Mouse (Mus musculus) left cerebral cortex, adult 18-20 months (tissue): ENCODE measurements around the gene Cdk12. TPM values are rescaled to one million over a fixed set of nuclear protein-coding genes. Genes with fewer than 3 reads are reported as not detected.

Experiments
- DNase-seq, 2 experiments: peaks; one replicate each; pipeline ENCODE4 v3.0.0; 2021 to 2022; ENCODE audit warnings: low spot score in 2 of 2, mixed read lengths in 1 of 2
- total RNA-seq, 2 experiments: library from RNA; stranded (reverse); gene quantifications; 2 replicates each; pipeline ENCODE4 v1.2.3; 2021

The Cdk12 gene
- total RNA-seq, 2 experiments from 2014 or later: 34.9 to 36.2 TPM

DNA sequence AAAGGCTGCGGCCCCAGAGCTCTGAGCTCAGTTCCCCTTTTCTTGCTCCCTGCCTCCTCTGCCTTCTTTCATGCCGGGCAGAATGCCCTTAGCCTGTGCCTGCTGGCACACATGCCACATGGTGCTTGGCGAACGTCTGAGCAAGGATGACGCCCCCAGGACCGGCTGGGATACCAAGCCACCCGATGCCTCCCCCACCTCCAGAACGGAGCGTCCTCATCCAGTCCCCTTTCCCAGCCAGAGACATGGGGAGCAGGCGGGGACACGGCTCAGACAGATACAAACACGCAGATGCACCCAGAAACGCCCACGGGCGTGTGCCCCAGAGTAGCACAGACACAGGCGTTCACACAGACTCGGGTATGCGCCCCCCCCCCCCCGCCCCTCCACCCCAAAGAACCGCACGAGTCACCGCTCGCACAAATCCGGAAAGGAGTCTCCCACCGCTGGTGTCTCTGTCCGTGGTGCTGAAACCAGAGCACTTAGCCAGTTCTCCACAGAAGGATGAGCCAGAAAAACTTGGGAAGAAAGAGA is 111.0 kb downstream of the Cdk12 start:
- DNase-seq: peak; percentile 72 to 83

DNA sequence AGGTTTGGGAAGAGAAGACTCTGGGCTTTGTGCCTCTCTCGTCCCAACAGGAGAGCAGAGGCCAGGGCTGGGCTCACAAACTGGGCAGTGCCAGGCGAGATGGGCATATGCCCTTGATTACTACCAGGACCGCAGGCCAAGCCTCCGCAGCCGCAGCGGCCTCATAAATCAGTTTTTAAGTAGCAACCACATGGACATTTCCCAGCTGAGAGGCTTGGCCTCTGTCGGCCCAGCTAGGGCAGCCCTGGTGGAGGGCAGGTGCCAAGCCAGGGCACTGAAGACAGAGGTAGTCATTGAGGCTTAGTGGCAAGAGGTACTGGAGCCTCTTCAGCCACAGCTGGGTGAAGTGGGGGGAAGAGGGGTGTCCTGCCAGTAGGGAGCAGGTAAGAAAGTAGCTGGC is 114.6 kb downstream of the Cdk12 start:
- DNase-seq: no peak

DNA sequence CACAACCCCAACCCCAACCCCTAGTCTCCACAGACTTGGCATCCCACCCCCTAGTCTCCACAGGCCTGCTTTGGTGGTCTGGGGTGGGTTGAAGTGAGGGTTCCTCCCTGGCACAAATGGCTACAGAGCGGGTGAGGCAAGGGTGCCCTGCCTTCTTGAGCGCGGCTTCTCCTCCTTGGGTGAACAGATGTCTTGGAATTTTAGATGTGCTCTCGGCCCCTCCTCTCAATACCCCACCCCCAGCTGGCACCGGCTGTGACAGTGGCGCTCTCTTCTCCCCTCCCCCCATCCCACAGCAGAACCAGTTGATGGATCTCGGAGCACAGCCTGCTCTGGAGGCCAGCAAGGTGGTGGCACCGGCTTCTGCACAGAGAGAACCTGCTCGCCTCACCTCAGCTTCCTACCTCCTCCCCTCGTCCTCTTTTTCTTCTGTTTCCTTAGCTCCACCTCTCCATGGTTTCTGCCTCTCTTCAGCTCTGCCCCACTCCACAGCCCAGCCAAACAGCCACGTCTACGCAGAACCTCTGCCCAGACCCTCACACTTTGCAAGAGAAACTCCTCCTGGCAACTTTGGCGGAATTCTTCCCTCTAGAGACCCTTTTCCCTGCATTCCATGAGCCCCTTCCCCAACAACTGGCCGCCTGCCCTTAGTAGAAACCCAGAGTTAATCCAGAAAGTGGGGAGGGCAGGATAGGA is 115.7 kb downstream of the Cdk12 start:
- DNase-seq: peak in 1 of 2 experiments; percentile 25

DNA sequence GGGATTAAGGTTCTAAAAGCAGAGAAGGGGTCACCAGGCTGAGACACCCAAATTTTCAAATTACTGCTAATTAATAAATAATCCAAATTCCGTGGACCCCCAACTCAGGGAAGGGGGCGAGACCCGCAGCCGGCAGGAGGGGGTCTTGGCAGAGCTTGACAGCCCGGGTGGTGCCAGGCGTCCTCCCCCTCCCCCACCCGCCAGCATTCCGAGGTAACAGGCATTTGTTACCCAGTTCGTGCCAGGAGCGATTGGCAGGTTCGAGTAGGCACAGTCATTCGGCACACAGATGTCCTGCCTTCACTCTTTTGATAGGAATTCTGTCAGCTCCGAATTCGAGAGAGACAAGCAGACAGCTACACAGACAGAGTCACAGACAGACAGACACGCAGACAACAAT is 116.3 kb downstream of the Cdk12 start:
- DNase-seq: no peak

DNA sequence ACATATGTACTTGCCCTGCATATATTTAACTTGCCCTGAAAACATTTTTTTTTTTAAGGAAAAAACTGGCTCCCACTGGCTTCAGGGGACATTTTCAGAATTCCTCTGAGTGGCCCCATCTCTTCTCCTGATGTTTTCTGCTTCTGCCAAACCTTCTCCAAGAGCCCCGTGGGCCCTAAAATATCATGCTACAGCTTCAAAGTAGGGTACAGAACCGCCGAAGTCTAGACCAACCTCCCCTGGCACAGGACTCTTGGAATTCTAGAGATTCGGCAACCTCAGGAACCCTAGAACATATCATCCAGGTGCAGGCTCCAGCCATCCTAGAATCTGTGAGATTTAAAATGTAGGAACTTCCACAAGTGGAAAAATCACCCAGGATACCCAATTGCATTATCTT is 116.7 kb downstream of the Cdk12 start:
- DNase-seq: no peak

DNA sequence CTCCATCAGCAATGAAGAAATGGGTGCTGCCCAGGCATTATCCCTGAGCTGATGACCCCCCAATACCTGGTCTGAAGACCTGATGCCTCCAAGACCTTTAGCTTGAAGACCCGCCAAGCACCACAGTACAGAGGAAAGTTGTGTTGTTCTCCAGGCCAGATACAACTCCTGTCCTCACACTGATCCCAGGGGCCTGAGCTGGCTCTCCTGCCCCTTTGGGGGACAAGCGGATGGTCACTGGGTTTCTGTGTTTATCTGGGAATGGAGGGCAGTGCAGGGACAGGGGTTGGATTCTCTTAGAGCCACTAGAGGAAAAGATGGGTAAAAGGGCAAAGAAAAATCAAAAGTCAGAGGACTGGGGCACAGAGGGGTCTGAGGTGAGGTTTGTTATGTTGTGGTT is 117.1 kb downstream of the Cdk12 start:
- DNase-seq: no peak

DNA sequence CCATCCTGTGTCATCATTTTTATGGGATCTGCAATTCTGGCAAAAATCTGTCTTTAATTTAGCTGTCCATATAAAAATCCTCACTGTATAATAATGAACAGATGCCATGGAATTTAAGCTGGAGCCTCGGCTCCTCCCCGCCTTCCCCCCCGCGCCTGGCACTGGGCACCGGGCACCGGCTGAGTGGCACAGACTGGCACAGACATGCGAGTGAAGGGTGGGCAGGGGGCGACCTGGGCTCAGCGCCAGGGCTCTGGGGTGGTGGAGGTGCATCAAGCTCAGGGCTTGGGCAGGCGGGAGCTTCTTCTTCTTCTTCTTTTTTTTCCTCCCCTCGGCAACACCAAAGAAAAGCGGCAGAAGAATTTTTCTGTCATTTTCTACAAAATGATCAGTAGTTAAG is 117.5 kb downstream of the Cdk12 start:
- DNase-seq: peak in 1 of 2 experiments; percentile 30

DNA sequence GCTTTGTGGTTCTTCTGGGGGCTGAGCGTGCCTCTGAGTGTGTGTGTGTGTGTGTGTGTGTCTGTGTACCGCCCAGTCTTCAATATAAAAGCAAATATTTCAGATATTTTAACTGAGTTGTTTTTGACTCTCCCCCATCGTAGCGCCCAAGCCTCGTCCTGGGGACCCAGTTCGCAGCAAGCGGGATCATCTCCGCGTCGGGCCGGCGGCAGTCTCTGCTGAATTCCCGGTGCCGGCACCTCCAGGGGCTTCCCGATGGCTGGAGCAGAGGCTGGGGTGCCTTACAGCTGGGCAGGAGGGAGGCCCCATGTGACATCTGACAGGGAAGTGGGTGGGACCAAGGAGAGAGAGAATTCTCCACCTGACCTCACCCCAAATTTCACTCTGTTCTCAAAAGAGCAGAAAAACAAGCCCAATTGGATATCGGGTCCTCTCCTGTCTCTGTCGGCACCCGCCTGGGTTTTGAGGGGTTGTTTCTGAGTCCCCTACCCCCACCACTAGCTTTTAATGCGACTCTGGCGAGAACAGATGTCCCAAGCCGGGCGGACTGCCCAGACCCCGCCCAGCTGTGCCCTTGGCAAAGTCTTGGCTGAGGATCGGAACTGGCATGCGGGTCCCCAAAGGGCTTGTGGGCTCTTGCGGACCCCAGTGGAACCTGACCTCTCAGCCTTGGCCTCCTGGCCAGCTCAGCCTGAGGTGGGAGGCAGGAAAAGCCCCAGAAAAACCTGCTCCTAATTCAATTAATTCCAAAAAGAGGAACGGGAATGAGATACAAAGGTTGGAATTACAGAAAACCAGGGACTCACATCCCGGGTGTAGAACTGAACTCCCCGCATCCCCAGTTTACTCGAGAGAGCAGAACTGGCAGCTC is 118.2 kb downstream of the Cdk12 start:
- DNase-seq: peak in 1 of 2 experiments; percentile 31

DNA sequence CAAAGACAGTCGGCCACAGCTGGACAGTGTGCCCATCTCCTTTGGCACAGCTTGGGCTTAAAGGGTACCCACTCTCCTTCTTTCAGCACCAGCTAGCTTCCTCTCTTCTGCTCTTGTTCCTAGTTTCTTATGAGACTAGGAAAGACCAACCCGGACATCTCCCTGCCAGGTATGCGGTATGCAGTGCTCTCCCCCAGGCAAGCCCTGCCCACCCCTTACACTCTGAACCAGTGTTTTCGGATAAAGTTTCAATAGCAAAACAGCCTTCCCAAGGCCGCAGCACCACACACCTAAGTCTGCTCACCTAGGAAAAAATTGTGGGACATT is 118.8 kb downstream of the Cdk12 start:
- no peak for DNase-seq

DNA sequence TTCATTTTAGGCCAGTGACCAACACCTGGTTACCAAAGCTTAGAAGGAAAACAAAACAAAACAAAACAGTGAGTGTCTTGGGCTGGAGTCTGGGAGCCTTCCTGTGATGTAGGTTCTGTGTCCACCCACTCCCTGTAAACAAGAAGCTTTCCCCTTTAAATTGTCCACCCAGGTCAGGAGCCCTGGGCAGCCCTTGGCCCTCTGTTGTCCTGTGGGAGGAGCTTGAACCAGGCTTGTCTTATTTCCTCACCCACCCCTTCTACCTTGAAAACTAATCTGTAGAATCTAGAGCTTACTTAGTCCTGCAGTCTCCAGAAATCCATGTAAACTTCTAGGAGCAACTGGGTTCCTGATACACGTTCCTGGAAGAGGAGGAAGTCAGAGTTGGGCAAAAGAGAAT is 119.3 kb downstream of the Cdk12 start:
- no peak for DNase-seq

DNA sequence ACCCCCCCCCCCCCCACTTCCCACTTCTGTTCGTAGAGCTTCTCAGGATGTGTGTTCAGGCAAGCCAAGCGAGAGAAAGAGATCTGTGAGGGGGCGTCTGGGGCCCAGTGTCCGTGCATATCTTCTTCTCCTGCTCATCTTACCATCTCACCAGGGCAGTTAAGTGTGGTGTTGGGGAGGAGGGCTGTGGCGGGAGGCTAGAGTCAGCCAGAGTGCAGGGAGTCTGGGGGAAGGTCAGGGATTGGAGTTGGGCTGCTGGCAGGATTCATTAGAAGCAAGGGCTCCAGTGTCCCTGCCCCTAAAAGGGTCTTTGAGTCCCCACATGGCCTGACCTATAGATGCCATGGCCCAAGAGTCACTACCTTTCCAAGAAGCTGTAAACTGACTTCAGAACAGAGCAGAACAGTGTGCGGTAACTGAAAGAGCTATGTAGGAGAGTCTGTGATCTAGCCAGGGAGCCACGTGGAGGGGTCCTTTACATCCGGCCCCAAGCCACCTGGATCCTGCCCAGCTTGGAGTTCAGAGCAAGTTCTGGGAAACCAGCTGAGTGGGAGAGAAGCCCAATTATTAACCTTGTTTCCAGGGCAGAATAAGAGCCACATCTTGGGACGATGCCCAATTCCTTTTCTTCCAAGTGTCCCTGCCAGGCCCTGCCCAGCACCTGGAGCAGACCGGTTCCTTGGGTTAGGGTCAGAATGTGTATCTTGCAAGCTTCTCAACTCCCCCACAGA is 120.4 kb downstream of the Cdk12 start:
- DNase-seq: no peak

DNA sequence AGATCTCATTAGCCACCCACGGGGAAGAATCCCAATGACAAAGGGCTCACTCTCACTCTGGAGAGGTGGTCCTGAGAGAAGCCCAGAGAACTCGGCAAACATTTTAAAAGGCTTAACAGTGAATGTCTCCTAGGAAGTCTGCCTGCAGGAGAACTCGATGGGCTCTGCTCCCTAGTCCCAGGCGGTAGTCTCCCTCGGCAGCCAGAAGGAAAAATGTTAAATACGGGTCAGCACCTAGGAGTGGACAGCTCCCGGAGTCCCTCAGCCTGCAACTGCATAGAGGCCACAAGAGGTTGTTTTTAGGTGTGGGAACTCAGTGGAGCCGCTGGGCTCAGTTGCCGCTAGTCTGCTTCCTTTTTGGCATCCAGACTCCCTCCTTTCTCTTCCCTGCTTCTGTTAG is 121.1 kb downstream of the Cdk12 start:
- DNase-seq: peak in 1 of 2 experiments; percentile 17

DNA sequence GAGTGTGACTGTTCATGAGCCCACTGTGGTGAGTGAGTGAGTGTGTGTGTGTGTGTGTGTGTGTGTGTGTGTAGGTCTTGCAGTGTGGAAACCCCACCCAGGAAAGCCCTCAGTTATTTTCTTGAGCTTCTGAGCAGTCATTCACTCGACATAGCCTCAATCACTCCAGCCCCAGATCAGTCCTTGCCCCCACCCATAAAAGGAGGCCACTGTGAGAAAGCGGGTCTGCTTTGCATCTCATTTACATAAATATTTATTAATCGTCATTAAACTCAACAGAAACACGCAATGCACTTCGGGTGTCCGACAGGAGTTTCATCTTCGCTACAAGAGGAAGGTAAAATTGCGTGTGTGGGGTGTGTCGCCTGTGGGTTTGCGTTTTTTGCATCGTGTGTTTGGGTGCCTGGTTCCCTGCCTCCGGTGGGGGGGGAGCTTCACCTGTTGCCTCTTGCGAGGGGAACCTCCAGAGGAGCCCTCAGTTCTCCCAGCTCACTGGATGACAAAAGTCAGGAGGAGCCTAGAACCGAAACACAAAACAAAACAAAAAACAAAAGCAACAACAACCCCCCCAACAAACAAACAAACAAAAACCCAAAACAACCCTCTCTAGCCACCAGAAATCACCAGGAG is 122.4 kb downstream of the Cdk12 start:
- DNase-seq: no peak

DNA sequence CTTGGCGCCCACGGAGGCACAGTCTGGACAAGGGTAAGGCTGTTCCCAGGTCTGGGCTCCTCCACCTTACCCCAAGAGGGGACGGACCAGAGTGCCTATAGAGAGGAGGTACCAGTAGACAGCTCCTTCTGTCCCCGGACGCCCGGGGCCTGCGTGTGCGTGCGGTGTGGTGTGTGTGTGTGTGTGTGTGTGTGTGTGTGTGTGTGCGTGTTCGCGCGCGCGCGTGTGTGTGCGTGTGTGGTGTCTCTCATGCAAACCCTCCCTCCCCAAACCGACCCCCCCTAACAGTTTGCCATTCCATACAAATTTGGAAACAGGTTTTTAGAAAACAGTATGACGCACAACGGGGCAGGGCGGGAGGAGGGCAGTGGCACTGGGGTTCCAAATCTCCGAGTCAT is 123.0 kb downstream of the Cdk12 start:
- no peak for DNase-seq

DNA sequence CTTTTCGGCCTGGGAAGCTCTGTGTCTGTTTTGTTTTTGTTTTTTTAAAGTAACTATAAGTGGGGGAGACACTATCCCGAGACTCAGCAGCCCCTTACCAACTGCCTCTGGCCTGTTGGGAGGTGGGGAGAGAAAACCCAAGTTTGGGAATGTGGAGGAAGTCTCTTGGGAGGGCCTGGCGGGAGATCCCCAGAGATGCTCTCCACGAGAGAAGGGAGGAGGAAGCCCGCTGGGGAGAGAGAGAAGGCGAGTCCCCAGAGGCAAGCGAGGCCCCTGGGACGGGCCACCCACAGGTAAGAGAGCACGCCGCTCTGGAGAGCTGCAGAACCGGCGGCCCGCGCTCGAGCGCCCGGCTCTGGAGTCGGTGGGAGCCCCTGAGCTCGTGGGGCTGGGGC is 123.9 kb downstream of the Cdk12 start:
- DNase-seq: no peak

DNA sequence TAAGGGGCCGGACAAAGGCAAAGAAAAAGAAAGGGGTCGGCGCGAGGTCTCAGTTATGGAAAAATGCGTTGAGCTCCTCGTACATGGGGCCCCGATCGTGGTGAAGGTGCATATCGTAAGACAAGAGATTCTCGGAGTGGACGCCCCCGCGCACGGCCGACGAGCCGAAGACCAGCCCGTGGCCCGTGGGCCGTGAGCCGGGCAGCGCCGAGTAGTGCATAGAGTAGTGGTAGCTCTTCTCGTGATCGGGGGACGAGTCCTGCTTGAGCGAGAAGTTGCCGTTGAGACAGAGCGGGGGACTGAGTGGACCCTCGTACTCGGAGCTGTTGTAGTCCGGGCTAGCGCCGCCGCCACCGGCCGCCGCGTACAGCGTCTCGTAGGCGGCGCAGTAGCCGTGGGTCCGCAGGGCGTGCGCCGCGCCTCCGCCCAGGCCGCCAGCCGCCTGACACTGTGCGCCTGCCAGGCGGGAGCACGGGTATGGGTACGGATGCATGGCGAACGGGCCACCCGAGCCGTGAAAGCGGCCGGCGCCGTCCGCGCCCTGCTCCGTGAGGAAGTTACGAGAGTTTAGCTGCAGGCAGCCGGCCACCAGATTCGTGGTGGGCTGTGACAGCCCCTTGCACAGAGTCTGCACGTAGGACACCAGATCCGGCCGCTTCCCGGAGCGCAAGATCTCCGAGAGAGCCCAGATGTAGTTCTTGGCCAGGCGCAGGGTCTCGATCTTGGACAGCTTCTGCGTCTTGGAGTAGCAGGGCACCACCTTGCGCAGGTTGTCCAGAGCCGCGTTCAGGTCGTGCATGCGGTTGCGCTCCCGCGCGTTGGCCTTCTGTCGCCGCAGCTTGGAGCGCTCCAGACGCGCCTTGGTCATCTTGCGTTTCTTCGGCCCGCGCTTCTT is 124.5 kb downstream of the Cdk12 start:
- DNase-seq: no peak

DNA sequence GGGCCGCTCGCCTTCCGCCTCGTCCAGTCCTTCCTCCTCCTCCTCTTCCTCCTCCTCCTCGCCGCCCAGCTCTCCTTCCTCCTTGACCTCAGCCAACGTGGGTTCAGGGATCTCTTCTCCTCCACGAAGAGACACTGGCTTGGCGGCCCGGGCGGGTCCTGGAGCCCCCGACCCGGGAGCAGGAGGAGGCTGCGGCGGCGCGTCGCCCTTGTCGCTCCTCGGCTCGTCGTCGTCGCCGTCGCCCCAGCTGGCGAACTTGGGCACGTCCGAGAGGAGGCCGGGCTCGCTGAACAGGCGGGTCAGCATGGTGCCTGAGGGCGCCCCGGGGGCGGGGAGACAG is 125.1 kb downstream of the Cdk12 start:
- peak in 1 of 2 experiments; percentile 35 for DNase-seq
